Mouse (Mus musculus) forebrain, embryonic 11.5 days (tissue): ENCODE data around the gene Map3k5. TPM values are rescaled to one million over a fixed set of nuclear protein-coding genes. Genes with fewer than 3 reads are reported as not detected.

Experiments
- ATAC-seq: fragments of 200-750 bp; cut with Nextera tagmentation; replicated peaks from 2 replicates; pipeline ENCODE4 v1.8.0; 2017; ENCODE audit warnings: moderate TSS enrichment; ENCODE audit not compliant: low FRiP score
- DNase-seq: peaks from one replicate; pipeline ENCODE4 v3.0.0-alpha.2; 2017; ENCODE audit warnings: low spot score
- H3K27ac ChIP-seq: fragments of 300-500 bp; sonication (generic); 2 replicates; pipeline ENCODE4 v1.5.1; 2014; ENCODE audit warnings: low read depth, low read length
- H3K27me3 ChIP-seq: fragments of 300-500 bp; sonication (generic); 2 replicates; pipeline ENCODE4 v1.6.1; 2014; ENCODE audit warnings: mild to moderate bottlenecking, low read length, mixed read lengths; ENCODE audit not compliant: control insufficient read depth, insufficient read depth
- H3K36me3 ChIP-seq: fragments of 300-500 bp; sonication (generic); 2 replicates; pipeline ENCODE4 v1.6.1; 2014; ENCODE audit warnings: mild to moderate bottlenecking, low read length, moderate library complexity, mixed read lengths; ENCODE audit not compliant: control insufficient read depth, insufficient read depth
- H3K4me1 ChIP-seq: fragments of 300-500 bp; sonication (generic); replicated peaks from 2 replicates; pipeline ENCODE4 v1.6.1; 2014; ENCODE audit warnings: low read length, mixed read lengths; ENCODE audit not compliant: control insufficient read depth, insufficient read depth
- H3K4me2 ChIP-seq: fragments of 300-500 bp; sonication (generic); 2 replicates; pipeline ENCODE4 v1.6.1; 2014; ENCODE audit warnings: low read depth, mild to moderate bottlenecking, low read length, moderate library complexity, mixed read lengths; ENCODE audit not compliant: severe bottlenecking
- H3K4me3 ChIP-seq: fragments of 300-500 bp; sonication (generic); 2 replicates; pipeline ENCODE4 v1.5.1; 2014; ENCODE audit warnings: low read depth, low read length
- H3K9ac ChIP-seq: fragments of 300-500 bp; sonication (generic); 2 replicates; pipeline ENCODE4 v1.6.1; 2014; ENCODE audit warnings: low read length
- H3K9me3 ChIP-seq: fragments of 300-500 bp; sonication (generic); 2 replicates; pipeline ENCODE4 v1.6.1; 2016; ENCODE audit warnings: low read length, mixed read lengths; ENCODE audit not compliant: control insufficient read depth
- WGBS: fragments of 180-500 bp; shearing (Covaris S2); extraction: QIAGEN DNeasy Blood & Tissue Kit; methylation state at CpG from one replicate; pipeline ENCODE4 v1.1.7; 2014; 5-methylcytosine and 5-hydroxymethylcytosine counted together
- polyA plus RNA-seq: library from polyadenylated mRNA; unstranded; fragments of >200 nt; fragmentation: Nextera tagmentation; extraction: Ambion mirVana; gene quantifications from 2 replicates; pipeline ENCODE4 v1.2.1, GENCODE M21; 2014

Map3k5 gene
- polyA plus RNA-seq: 0.49 and 0.80 TPM in 2 replicates

GRCm38 (mm10) chr10:19934384-19935294 lies at the start of gene Map3k5:
Map3k5 (plus strand) TSS chr10:19934472.
- H3K27me3 ChIP-seq: peaks cover 15% of the 10 kb centered on the region
- WGBS: under 1% methylated on average over 74 of the region's 95 CpGs

DNA sequence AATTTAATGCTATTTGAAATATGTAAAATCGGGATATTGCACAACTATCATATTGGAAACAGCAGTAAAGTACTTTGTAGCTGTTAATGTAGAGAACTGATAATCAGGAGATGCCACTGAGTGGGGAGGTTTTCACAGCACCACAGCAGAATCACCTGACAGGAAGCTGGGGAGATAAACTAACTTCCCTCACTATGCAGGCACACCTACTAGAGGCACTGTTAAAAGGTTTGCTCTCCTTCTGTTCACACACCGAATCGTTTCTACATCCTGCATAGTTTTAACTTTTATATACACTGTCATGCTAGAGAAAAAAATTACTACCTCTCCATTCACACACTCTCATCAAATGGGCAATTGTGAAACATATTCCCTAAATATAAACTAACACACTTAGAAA lies 48.0 kb upstream of the Map3k5 start:
- DNase-seq (no peak), ATAC-seq (no peak)
- no peak overlapping the region for H3K4me3 ChIP-seq
- H3K9me3 ChIP-seq: no peaks in the 10 kb centered on the region
- no peaks in the 10 kb centered on the region for H3K27me3 ChIP-seq
- H3K36me3 ChIP-seq: no peaks in the 10 kb centered on the region; the same call in 1 of the 2 replicates
- no peak overlapping the region for H3K27ac ChIP-seq
- no peak overlapping the region for H3K4me2 ChIP-seq
- 94% methylated on average over 3 of the region's 3 CpGs for WGBS
- H3K4me1 ChIP-seq: no peaks in the 10 kb centered on the region
- no peak overlapping the region for H3K9ac ChIP-seq

More at GRCm38 (mm10) chr10:19934384-19935294, at the start of gene Map3k5:
- no peaks in the 10 kb centered on the region for H3K36me3 ChIP-seq
- peak within 1 kb of the TSS; percentile 66 for H3K9ac ChIP-seq
- 0 out of 2 replicates have a peak within 1 kb of the TSS, but pooled peaks have one; percentile 12 for H3K27ac ChIP-seq
- H3K4me2 ChIP-seq: peak within 1 kb of the TSS; percentile 94
- H3K4me1 ChIP-seq: peaks cover 6% of the 10 kb centered on the region
- ATAC-seq (peak; percentile 85), DNase-seq (peak; percentile 81)
- no peaks in the 10 kb centered on the region for H3K9me3 ChIP-seq
- peak within 1 kb of the TSS; percentile 64 for H3K4me3 ChIP-seq

DNA sequence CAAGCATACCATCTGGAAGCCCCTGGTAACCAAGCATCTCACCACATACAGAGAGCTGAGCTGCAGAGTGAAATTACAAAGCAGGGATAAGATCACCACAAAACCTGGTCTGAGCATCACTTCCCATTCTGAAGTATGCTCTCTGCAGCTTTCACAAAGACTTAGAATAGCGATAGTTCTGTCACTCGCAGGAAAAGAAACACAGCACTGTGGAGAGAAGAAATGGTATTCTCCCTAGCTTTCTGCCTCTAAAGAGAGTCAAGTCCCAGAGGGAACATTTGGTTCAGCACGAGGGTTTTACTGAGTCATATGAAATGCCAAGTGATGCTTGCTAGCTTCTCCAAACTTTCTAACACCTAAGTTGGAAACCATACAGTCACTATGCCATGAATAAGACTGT lies 44.4 kb upstream of the Map3k5 start:
- DNase-seq: no peak
- H3K36me3 ChIP-seq: no peaks in the 10 kb centered on the region
- no peaks in the 10 kb centered on the region for H3K27me3 ChIP-seq
- WGBS: 94% methylated on average over 3 of the region's 3 CpGs
- H3K4me3 ChIP-seq: no peak overlapping the region
- ATAC-seq: no peak
- no peak overlapping the region for H3K27ac ChIP-seq
- H3K9me3 ChIP-seq: no peaks in the 10 kb centered on the region
- H3K4me1 ChIP-seq: no peaks in the 10 kb centered on the region
- no peak overlapping the region for H3K4me2 ChIP-seq
- no peak overlapping the region for H3K9ac ChIP-seq

GRCm38 (mm10) chr10:19891686-19892085 lies 42.6 kb upstream of the Map3k5 start:
- Histone ChIP-seq H3K9ac (no peak overlapping the region), H3K36me3 (no peaks in the 10 kb centered on the region), H3K4me1 (no peaks in the 10 kb centered on the region), H3K27me3 (no peaks in the 10 kb centered on the region), H3K9me3 (no peaks in the 10 kb centered on the region), H3K27ac (no peak overlapping the region), H3K4me2 (no peak overlapping the region), H3K4me3 (no peak overlapping the region)
- ATAC-seq: no peak
- 59% methylated on average over 3 of the region's 3 CpGs for WGBS
- DNase-seq: no peak

DNA sequence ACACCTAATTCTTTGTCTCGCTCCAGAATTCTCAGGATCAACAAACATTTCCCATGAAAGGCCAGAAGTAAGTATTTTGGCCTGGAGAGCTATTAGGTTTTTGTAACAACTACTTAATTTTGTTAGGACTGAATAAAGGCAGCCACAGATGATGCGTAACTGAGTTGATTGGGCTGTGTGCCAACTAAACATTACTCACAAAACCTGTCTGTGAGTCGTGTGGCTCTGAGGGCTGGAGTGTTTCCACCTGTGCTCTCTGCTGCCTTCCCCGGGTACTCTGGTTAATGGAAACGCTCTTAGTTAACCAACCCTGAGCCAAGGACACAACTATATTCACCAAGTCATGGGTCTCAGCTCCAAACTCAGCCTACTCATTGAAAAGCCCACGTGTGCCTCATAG lies 41.1 kb upstream of the Map3k5 start:
- no peaks in the 10 kb centered on the region for H3K36me3 ChIP-seq
- no peak overlapping the region for H3K9ac ChIP-seq
- H3K4me3 ChIP-seq: no peak overlapping the region
- H3K9me3 ChIP-seq: no peaks in the 10 kb centered on the region
- no peak overlapping the region for H3K27ac ChIP-seq
- WGBS: 85% methylated on average over 6 of the region's 6 CpGs
- H3K4me1 ChIP-seq: no peaks in the 10 kb centered on the region
- ATAC-seq: no peak
- H3K4me2 ChIP-seq: no peak overlapping the region
- no peak for DNase-seq
- H3K27me3 ChIP-seq: no peaks in the 10 kb centered on the region

DNA sequence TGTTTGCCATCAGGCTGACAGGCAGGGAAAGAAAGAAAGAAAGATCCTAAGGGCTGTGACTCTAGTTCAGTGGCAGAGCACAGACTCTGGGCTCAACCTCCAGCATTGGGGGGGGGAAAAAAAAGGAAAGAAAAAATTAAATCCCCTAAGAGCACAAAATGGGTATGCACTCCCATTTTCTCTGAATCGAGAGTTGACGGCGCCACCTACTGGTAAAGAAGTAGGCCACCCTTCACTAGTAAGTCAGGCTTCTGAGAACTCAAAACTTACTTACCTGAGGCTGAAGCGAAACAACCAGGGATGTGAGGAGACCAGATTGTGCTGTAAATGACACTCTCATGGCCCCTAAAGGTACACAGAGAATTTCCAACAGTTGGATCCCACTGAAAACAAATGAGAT lies 40.3 kb upstream of the Map3k5 start:
- no peak for DNase-seq

DNA sequence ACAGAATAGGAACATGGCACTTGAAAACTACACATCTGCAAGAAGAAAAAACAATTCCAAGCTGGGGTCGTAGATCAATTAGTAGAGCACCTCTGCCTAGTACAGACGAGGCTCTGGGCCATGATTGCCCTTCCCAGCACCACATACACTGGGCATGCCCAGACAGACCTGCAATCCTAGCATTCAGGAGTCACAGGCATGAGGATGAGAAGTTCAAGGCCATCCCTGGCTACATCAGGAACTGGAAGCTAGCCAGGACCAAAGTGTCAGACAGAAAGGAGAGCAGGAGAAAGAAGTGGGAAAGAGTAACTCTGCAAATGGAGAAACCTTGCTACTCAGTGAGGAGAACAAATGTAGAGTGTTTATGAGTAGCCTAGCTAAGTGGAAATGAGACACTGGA lies 34.1 kb upstream of the Map3k5 start:
- no peaks in the 10 kb centered on the region for H3K27me3 ChIP-seq
- H3K4me3 ChIP-seq: no peak overlapping the region
- H3K27ac ChIP-seq: no peak overlapping the region
- DNase-seq (no peak), ATAC-seq (no peak)
- H3K9me3 ChIP-seq: no peaks in the 10 kb centered on the region
- WGBS: 88% methylated on average over 2 of the region's 2 CpGs
- no peak overlapping the region for H3K9ac ChIP-seq
- H3K36me3 ChIP-seq: no peaks in the 10 kb centered on the region
- H3K4me1 ChIP-seq: no peaks in the 10 kb centered on the region
- no peak overlapping the region for H3K4me2 ChIP-seq

More for the DNA sequence above, 40.3 kb upstream of the Map3k5 start:
- no peak overlapping the region for H3K9ac ChIP-seq
- H3K36me3 ChIP-seq: no peaks in the 10 kb centered on the region
- no peak overlapping the region for H3K27ac ChIP-seq
- H3K27me3 ChIP-seq: no peaks in the 10 kb centered on the region
- WGBS: 21% methylated on average over 4 of the region's 4 CpGs
- no peak for ATAC-seq
- no peaks in the 10 kb centered on the region for H3K4me1 ChIP-seq
- H3K4me2 ChIP-seq: no peak overlapping the region
- no peaks in the 10 kb centered on the region for H3K9me3 ChIP-seq
- H3K4me3 ChIP-seq: no peak overlapping the region

DNA sequence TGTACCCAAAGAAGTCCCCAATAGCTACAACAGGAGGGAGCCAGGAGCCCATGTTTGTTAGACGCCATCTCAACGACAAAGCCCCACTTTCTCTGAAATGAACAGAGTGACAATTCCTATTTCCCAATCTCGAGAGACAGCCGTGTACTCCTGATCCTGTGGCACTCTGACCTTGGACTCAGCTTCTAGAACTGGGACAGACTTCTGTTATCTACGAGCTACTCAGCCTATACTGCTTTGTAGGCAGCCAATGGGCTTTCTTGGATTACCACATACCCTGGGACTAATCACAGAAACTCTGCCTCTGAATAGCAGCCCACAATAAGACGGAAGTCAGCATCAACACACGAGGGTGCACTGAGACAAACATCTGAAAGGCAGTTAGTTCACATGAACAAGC lies 32.3 kb upstream of the Map3k5 start:
- DNase-seq (no peak), ATAC-seq (no peak)
- no peak overlapping the region for H3K4me2 ChIP-seq
- H3K9me3 ChIP-seq: no peaks in the 10 kb centered on the region
- no peak overlapping the region for H3K27ac ChIP-seq
- H3K27me3 ChIP-seq: no peaks in the 10 kb centered on the region
- H3K4me3 ChIP-seq: no peak overlapping the region
- WGBS: 81% methylated on average over 7 of the region's 7 CpGs
- no peaks in the 10 kb centered on the region for H3K36me3 ChIP-seq
- H3K4me1 ChIP-seq: no peaks in the 10 kb centered on the region
- H3K9ac ChIP-seq: no peak overlapping the region
